Mouse (Mus musculus) lung, embryonic 15.5 days (tissue): ENCODE data around the gene Phc3. TPM values are rescaled to one million over a fixed set of nuclear protein-coding genes. Genes with fewer than 3 reads are reported as not detected.

Source experiments
- ATAC-seq: fragments of 200-750 bp; cut with Nextera tagmentation; 2 replicates; pipeline ENCODE4 v1.8.0; 2017; ENCODE audit warnings: moderate number of reproducible peaks, borderline replicate concordance; ENCODE audit not compliant: low FRiP score, low TSS enrichment; ENCODE audit errors: extremely low read depth
- H3K27ac ChIP-seq: fragments of 300-500 bp; sonication (generic); 2 replicates; pipeline ENCODE4 v1.5.1; 2015; ENCODE audit warnings: moderate library complexity, mild to moderate bottlenecking, inconsistent platforms
- H3K27me3 ChIP-seq: fragments of 300-500 bp; sonication (generic); 2 replicates; pipeline ENCODE4 v1.6.1; 2015; ENCODE audit warnings: inconsistent platforms
- H3K36me3 ChIP-seq: fragments of 300-500 bp; sonication (generic); 2 replicates; pipeline ENCODE4 v1.6.1; 2015; ENCODE audit warnings: inconsistent platforms
- H3K4me1 ChIP-seq: fragments of 300-500 bp; sonication (generic); 2 replicates; pipeline ENCODE4 v1.6.1; 2015; ENCODE audit warnings: inconsistent platforms
- H3K4me2 ChIP-seq: fragments of 300-500 bp; sonication (generic); 2 replicates; pipeline ENCODE4 v1.6.1; 2015; ENCODE audit warnings: inconsistent platforms, mild to moderate bottlenecking, moderate library complexity
- H3K4me3 ChIP-seq: fragments of 300-500 bp; sonication (generic); 2 replicates; pipeline ENCODE4 v1.5.1; 2015; ENCODE audit warnings: mild to moderate bottlenecking, inconsistent platforms
- H3K9ac ChIP-seq: fragments of 300-500 bp; sonication (generic); 2 replicates; pipeline ENCODE4 v1.6.1; 2015; ENCODE audit warnings: inconsistent platforms
- H3K9me3 ChIP-seq: fragments of 300-500 bp; sonication (generic); 2 replicates; pipeline ENCODE4 v1.6.1; 2016; ENCODE audit warnings: inconsistent platforms
- WGBS: fragments of 180-500 bp; shearing (Covaris S2); methylation state at CpG from one replicate; pipeline ENCODE4 v1.1.7; 2015; 5-methylcytosine and 5-hydroxymethylcytosine counted together
- polyA plus RNA-seq: library from polyadenylated mRNA; unstranded; fragments of >200 nt; fragmentation: Nextera tagmentation; extraction: Ambion mirVana; gene quantifications from 2 replicates; pipeline ENCODE4 v1.2.1, GENCODE M21; 2015

The Phc3 gene
- polyA plus RNA-seq, 1 experiment from 2014 or later, result 7.3 TPM

DNA sequence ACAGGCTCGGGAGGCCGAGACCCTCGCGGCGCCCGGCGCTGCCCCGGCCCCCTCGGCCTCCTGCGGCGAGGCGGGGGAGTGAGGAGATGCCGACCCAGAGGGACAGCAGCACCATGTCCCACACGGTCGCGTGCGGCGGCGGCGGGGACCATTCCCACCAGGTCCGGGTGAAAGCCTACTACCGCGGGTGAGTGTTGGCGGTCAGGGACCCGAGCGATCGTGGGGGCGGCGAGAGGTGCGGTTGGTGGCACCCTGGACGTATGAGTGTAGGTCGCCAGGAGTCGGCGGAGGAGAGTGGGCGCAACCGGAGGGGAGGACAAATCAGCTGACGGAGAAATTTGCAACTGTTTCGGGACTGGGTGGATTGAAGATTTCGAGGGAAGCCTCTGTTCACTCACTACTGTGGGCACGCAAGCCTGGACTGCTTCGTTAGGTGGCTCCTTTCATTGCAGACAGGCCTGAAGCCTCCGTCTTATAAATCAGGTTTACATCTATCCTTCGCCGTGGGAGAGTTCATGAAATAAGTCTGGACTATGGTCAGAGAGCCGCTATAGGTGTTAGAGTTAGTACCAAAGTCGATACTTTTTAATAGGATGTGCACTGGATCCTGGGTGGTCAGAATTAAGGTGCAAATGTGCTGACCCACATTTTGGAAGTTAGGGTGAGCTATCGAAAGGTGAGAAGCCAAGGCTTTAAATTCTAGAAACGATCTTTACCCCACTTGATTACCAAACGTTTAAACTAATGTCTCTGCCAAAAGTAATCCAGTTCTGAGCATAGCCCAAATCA is 26.9 kb upstream of the Phc3 start:
- no peaks in the 10 kb centered on the region for H3K9me3 ChIP-seq
- peak overlapping the region; percentile 72 for H3K27ac ChIP-seq
- H3K9ac ChIP-seq, result peak overlapping the region; percentile 82
- under 1% methylated on average over 49 of the region's 49 CpGs for WGBS
- ATAC-seq, result no peak; the same call in none of the 2 replicates
- peak overlapping the region; percentile 79 for H3K4me3 ChIP-seq
- no peaks in the 10 kb centered on the region for H3K27me3 ChIP-seq
- H3K36me3 ChIP-seq, result no peaks in the 10 kb centered on the region
- peak overlapping the region; percentile 59 for H3K4me2 ChIP-seq
- H3K4me1 ChIP-seq, result peaks cover 23% of the 10 kb centered on the region

DNA sequence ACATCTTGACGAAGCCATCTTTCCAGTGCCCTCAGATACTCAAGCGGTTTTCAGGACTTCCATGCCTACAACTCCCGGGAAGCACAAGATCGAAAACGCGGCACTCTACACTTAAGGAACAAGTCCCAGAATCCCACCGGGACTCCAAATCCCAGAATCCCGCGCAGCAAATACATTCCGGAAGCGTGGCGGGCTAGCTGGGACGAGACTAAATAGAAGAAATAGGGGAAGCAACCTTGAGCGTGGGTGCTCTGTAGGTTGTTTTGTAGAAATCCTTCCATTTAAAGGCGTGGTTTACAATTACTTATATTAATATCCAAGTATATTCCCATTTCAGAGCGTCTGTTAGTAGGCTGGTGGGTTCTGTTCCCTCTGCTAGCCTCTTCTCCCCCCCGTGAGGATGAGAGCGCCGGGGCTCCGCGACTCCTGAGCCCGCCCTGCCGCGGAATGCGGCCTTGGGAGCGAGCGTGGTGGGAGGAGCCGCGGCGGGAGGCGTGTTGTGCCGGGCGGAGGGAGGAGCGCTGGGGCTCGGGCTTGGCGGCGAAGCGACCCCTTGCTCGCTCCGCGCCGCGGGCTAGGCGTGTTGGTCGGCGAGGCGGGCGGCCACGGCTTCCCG is 26.2 kb upstream of the Phc3 start, which contains the start of gene Prkci:
Prkci (plus strand) TSS at position 465 of the 616 bp plus-strand sequence.
- peak within 1 kb of the TSS; percentile 79 for H3K4me3 ChIP-seq
- H3K27me3 ChIP-seq, result no peaks in the 10 kb centered on the region
- H3K4me2 ChIP-seq, result peak within 1 kb of the TSS; percentile 59
- peak; percentile 97 for ATAC-seq
- H3K9ac ChIP-seq, result peak within 1 kb of the TSS; percentile 82
- no peaks in the 10 kb centered on the region for H3K9me3 ChIP-seq
- H3K27ac ChIP-seq, result peak within 1 kb of the TSS; percentile 72
- H3K4me1 ChIP-seq, result peaks cover 19% of the 10 kb centered on the region
- no peaks in the 10 kb centered on the region for H3K36me3 ChIP-seq
- under 1% methylated on average over 50 of the region's 50 CpGs for WGBS

DNA sequence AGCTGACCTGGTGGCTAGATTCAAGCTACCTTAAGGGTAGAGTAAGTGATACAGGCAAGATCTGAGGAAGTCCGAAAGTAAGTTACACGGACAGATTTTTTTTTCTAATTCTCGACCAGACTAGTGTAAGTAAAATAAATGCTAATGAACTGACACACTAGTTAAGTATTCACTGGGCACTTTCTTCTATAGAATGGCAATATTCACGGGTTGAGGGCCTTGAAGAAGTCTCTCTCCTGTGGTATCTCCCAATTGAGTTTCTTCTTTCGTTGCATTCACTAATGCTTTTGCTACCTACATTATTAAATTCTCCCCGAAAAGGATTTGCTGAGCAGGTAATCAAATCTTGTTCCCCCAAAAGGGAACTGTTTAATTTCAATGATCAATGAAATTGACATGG is 25.6 kb upstream of the Phc3 start:
- Histone ChIP-seq H3K27ac (no peak overlapping the region), H3K9ac (peak overlapping the region; percentile 17; the same call in 1 of the 2 replicates), H3K4me2 (peak overlapping the region; percentile 59), H3K36me3 (no peaks in the 10 kb centered on the region), H3K27me3 (no peaks in the 10 kb centered on the region), H3K9me3 (no peaks in the 10 kb centered on the region), H3K4me1 (peaks cover 14% of the 10 kb centered on the region), H3K4me3 (peak overlapping the region; percentile 79)
- ATAC-seq, result no peak
- 13% methylated on average over 6 of the region's 6 CpGs for WGBS

DNA sequence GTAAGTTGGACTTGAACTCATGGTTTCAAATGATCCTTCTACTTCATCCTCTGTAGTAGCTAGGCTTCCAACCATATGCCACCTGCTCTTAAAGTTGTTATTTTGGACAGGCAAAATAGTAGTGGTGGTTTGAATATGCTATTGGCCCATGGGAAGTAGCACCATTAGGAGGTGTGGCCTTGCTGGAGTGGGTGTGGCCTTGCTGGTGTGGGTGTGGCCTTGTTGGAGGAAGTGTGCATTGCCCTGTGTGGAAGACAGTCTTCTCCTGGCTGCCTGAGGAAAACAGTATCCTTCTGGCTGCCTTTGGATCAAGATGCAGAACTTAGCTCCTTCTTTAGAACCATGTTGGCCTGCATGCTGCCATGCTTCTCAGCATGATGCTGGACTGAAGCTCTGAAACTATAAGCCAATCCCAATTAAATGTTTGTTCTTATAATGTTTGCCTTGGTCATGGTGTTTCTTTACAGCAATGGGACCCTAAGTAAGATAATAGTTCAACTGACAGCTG is 23.9 kb upstream of the Phc3 start:
- no peak overlapping the region for H3K4me2 ChIP-seq
- H3K4me3 ChIP-seq, result no peak overlapping the region
- no peaks in the 10 kb centered on the region for H3K36me3 ChIP-seq
- H3K9me3 ChIP-seq, result no peaks in the 10 kb centered on the region
- no peak overlapping the region for H3K27ac ChIP-seq
- no peaks in the 10 kb centered on the region for H3K27me3 ChIP-seq
- ATAC-seq, result no peak
- H3K4me1 ChIP-seq, result peaks cover 8% of the 10 kb centered on the region
- no peak overlapping the region for H3K9ac ChIP-seq

DNA sequence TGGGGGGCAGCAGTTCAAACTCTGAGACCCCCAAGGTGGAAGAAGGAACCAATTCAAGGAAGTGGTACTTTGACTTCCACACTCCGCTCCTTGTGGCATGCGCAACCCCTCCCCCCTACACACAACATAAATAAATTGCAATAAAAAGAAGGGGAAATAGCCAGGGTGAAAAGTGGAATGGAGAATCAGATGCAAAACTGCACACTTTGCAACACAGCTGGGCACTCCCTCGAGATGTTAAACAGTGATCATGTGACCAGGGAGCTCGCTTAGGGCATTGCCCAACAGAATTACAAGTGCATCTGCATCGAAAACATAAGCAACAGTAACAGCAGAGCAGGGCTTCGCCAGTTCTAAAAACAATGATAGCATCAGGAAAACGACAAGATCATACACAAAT is 22.9 kb upstream of the Phc3 start:
- Histone ChIP-seq H3K27me3 (no peaks in the 10 kb centered on the region), H3K4me1 (peaks cover 2% of the 10 kb centered on the region), H3K9ac (no peak overlapping the region), H3K9me3 (no peaks in the 10 kb centered on the region), H3K27ac (no peak overlapping the region), H3K4me3 (no peak overlapping the region), H3K4me2 (no peak overlapping the region), H3K36me3 (no peaks in the 10 kb centered on the region)
- 69% methylated on average over 7 of the region's 7 CpGs for WGBS
- no peak for ATAC-seq

DNA sequence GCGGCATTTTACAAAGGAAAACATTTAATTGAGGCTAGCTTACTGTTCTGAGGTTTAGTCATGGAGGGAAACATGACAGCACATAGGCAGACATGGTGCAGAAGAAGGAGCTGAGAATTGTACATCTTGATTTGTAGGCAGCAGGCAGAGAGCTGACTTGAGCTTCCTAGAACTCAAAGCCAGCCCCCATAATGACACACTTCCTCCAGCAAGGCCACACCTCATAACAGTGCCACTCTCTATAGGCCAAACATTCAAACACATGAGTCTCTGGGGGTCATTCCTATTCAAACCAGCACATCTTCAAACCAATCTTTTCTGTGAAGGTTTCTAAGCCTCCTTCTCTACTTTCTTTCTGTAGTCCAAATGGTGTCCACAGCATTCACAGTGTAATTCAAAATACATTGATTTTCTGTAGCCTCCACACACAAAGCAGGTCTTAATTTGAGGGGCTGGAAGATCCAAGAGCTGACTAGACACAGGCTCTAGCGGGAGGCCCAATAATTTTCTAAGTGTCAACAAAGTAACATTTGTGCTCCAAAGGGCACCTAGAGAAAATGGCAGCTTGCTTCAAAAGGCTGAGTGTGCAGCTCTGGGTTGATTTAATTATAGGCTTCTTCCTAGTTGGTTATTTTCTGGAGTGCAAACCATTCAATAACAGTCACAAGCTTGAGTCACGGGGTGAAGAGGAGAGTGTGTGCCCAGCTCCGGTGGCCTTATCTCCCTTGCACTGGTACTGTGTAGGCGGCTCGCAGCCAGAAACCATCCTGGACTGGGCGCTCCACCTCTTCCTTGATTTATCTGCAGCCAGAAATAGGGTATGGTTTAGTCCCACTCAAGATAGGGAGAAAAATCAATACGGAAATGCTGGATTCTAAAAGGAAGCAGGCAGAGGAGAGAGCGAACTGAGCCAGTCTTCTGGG is 18.4 kb upstream of the Phc3 start:
- Histone ChIP-seq H3K27me3 (no peaks in the 10 kb centered on the region), H3K4me1 (no peaks in the 10 kb centered on the region), H3K4me3 (no peak overlapping the region), H3K27ac (no peak overlapping the region), H3K4me2 (no peak overlapping the region), H3K36me3 (no peaks in the 10 kb centered on the region), H3K9ac (no peak overlapping the region), H3K9me3 (no peaks in the 10 kb centered on the region)
- no peak for ATAC-seq
- WGBS, result 80% methylated on average over 9 of the region's 9 CpGs

DNA sequence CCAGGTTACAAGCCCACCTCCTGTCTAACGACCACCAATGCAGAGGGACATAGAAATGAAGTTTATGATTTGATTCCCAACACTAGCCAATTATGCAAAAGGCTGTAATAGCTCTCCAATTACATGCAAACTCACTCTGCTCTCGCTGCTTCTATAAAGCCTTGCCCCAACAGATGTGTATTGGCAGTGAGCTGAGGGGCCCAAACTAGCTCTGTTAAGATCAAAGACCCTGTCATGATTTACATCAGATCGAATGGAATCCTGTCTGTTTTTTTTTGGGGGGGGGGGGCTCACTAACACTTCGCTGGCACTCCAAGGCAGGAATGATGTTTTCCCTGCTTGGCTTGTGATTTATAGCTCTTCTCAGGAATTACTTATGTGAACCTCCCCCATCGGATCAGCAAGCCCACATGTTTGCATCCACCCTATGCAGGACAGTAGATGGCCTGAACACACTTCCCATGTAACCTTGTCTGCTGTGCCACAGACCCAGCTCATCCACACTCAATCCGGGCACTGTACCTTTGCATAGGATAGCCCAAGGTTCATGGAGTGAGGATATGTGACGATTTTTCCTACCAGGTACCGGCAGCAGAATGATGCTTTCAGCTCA is 13.8 kb upstream of the Phc3 start:
- ATAC-seq, result no peak
- Histone ChIP-seq H3K4me2 (no peak overlapping the region), H3K36me3 (no peaks in the 10 kb centered on the region), H3K9ac (no peak overlapping the region), H3K27ac (no peak overlapping the region), H3K9me3 (no peaks in the 10 kb centered on the region), H3K4me3 (no peak overlapping the region), H3K4me1 (no peaks in the 10 kb centered on the region), H3K27me3 (no peaks in the 10 kb centered on the region)
- WGBS, result 46% methylated on average over 8 of the region's 8 CpGs

DNA sequence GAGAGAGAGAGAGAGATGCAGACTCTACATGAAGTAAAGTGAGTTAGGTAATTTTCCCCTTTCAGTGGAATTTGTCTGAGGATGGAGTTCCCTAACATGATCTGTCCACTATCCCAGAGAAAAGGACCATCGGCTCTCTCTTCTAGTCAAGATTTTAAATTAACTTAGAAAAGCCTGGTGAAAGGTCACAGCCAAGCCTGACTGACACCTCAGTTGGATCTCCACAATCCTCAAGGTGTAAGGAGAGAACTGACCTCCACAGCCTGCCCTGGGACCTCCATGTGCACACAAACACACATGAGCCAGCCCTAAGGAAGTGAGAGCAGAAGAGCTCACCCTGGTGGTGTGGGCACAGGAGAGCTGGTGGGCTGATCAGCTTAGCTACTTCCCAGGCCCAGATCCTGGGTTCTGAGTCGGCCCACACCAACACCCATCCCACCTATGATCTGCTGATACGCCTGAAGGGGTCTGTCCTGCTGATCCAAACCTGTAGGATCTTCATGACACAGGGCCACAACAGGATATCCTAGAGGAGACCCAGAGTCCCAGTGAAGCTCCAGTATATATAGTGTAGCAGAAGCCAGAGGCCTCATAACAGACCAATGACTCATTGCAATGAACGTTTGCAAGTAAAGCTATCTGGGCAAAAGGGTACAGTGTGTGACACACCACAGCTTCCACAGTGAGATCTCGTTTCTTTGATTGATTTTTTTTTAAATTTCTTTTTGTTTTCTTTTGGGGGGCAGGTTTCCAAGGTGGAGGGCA is 12.6 kb upstream of the Phc3 start:
- Histone ChIP-seq H3K9me3 (no peaks in the 10 kb centered on the region), H3K9ac (no peak overlapping the region), H3K4me3 (no peak overlapping the region), H3K27ac (no peak overlapping the region), H3K36me3 (no peaks in the 10 kb centered on the region), H3K4me2 (no peak overlapping the region), H3K4me1 (no peaks in the 10 kb centered on the region), H3K27me3 (no peaks in the 10 kb centered on the region)
- 56% methylated on average over 5 of the region's 5 CpGs for WGBS
- no peak for ATAC-seq

DNA sequence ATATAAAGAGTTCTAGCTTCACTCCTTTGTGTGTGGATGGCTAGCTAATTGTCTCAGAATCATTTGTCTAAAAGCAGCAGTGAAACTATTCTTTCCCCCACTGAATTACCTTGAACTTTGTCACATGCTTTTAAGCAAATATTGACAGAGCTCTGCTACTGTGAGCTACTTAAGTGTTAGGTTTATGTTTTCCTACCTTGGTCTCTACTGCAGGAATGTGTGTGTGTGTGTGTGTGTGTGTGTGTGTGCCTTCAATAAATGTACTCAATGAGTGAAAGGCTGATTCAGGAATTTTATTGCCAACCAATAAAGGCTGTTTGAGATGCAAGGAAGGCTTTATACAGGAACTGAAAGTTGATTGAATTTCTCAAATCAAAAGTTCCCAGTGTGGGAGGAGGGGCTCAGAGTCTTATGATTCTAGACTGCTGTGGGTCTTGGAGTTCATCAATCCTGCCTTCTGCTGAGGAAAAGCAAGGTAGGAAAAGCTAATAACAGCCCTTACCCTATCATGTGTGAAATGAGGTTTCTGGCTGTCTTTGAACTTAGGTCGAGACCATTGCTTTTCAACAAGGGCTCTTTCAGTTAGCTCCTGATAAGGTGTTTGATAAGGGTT is 7.9 kb upstream of the Phc3 start:
- peak overlapping the region; percentile 30 for H3K27ac ChIP-seq
- 23% methylated on average over 1 of the region's 1 CpGs for WGBS

DNA sequence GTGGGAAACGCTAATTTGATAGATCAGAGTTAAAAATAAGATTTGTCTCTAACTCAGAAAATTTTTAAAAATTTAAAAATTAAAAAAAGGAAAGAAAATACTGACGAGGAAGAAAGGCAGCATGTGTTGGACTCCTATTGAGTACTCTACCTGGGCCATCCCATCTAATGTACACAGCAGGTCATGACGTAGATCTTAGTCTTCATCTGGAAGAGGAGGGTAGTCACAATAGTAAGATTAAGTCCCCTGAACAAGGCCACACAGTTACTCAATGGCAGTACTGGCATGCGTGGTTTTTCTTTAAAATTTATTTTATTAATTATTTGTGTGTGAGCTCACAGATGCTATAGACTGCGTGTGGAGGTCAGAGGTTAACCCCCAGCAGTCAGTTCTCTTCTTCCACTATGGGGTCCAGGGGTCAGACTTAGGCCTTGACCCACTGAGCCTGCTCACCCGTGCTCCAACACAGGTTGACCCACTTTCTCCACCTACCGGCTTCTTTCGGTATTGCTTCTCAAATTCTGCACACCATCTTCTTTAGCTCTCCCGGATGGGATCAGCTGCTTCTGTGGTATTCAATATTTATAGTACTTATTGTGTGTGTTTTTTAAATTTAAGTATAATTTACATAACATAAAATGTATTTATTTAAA is 6.0 kb upstream of the Phc3 start:
- peak; percentile 29; the same call in 1 of the 2 replicates for ATAC-seq

More for the DNA sequence above, 7.9 kb upstream of the Phc3 start:
- Histone ChIP-seq H3K9ac (no peak overlapping the region), H3K27me3 (no peaks in the 10 kb centered on the region), H3K4me3 (no peak overlapping the region), H3K36me3 (no peaks in the 10 kb centered on the region), H3K4me2 (no peak overlapping the region), H3K9me3 (no peaks in the 10 kb centered on the region), H3K4me1 (no peaks in the 10 kb centered on the region)
- peak; percentile 56; the same call in 1 of the 2 replicates for ATAC-seq

More for the DNA sequence above, 6.0 kb upstream of the Phc3 start:
- Histone ChIP-seq H3K27me3 (no peaks in the 10 kb centered on the region), H3K4me1 (no peaks in the 10 kb centered on the region), H3K9me3 (no peaks in the 10 kb centered on the region), H3K4me3 (no peak overlapping the region), H3K27ac (no peak overlapping the region), H3K4me2 (no peak overlapping the region), H3K36me3 (no peaks in the 10 kb centered on the region), H3K9ac (no peak overlapping the region)
- WGBS, result 47% methylated on average over 9 of the region's 9 CpGs
